Mouse (Mus musculus): Measurements from ENCODE around the gene Cd3e. TPM values are rescaled to one million over a fixed set of nuclear protein-coding genes. Genes with fewer than 3 reads are reported as not detected.
"Not testable (repeated sequence)": the region's sequence is repeated elsewhere in the genome, so short reads cannot be mapped to it uniquely, and the experiment has no call there.

Cd3e gene
- polyA plus RNA-seq, 1 experiment from 2014 or later, result not detected

DNA sequence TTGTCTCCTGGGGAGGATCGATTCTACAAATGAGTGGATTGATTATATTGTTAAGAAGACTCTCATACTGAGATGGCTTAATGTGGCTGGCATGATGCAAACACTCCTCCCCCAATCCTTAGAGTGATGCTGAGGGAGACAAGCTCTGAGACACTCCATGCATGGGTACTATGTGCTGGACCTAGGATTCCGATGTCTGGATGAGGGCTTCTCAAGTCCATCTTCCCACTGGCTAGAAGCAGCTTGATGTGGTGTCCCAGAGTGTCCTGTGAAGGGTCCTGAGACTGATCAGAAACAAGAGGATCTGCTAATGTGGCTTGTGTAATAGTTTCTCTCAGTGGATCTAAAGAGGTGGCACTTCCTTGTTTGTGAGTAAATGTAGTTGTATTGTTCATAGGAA is 28.3 kb downstream of the Cd3e start:
- H3K27me3 ChIP-seq (ENCODE audit: control insufficient read depth, insufficient read depth, low read length), result no peaks in the 10 kb centered on the region
- H3K9ac ChIP-seq (ENCODE audit: low read length), result no peak overlapping the region
- H3K4me3 ChIP-seq (ENCODE audit: low read depth, low read length), result no peak overlapping the region
- no peak overlapping the region for H3K4me2 ChIP-seq (ENCODE audit: low read depth, severe bottlenecking)
- no peaks in the 10 kb centered on the region for H3K36me3 ChIP-seq (ENCODE audit: control insufficient read depth, insufficient read depth, low read length)
- H3K9me3 ChIP-seq (ENCODE audit: control insufficient read depth, low read length), result no peaks in the 10 kb centered on the region
- ATAC-seq (ENCODE audit: insufficient number of reproducible peaks, low FRiP score, low TSS enrichment, low read depth) (no peak), DNase-seq (ENCODE audit: low spot score) (no peak)
- no peak overlapping the region for H3K27ac ChIP-seq (replicated peaks; ENCODE audit: low read depth, low read length)
- WGBS, result 88% methylated on average over 2 of the region's 2 CpGs
- H3K4me1 ChIP-seq (ENCODE audit: control insufficient read depth, insufficient read depth, low read length), result no peaks in the 10 kb centered on the region

DNA sequence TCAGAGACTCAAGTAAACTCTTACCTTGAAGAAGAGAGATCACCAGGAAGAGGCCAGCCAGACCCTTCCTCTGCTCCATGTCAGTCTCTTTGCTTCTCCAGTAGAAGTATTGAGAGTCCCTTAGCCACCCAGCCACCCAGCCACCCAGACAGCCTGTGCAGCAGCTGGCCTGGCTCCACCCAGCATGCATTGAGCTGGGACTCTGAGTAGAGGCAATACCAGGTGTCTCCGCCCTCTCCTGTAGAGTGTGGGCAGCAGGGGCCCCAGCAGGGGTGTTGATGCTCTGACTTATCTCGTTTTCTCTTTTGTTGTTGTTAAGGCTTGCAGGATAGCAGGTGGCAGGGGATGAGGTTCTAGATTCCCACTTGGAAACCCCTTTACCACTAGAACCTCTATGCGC is 29.2 kb downstream of the Cd3e start, which contains the start of gene Cd3g:
TSS of gene Cd3g (minus strand) at position 190 of the 400 bp plus-strand sequence.
- H3K4me2 ChIP-seq (ENCODE audit: low read depth, severe bottlenecking), result no peak within 1 kb of the TSS
- H3K4me1 ChIP-seq (ENCODE audit: control insufficient read depth, insufficient read depth, low read length), result no peaks in the 10 kb centered on the region
- WGBS, result 68% methylated on average over 3 of the region's 3 CpGs
- H3K4me3 ChIP-seq (ENCODE audit: low read depth, low read length), result no peak within 1 kb of the TSS
- ATAC-seq (ENCODE audit: insufficient number of reproducible peaks, low FRiP score, low TSS enrichment, low read depth) (no peak), DNase-seq (ENCODE audit: low spot score) (no peak)
- no peaks in the 10 kb centered on the region for H3K9me3 ChIP-seq (ENCODE audit: control insufficient read depth, low read length)
- H3K36me3 ChIP-seq (ENCODE audit: control insufficient read depth, insufficient read depth, low read length), result no peaks in the 10 kb centered on the region
- H3K27ac ChIP-seq (replicated peaks; ENCODE audit: low read depth, low read length), result no peak within 1 kb of the TSS
- H3K27me3 ChIP-seq (ENCODE audit: control insufficient read depth, insufficient read depth, low read length), result no peaks in the 10 kb centered on the region
- no peak within 1 kb of the TSS for H3K9ac ChIP-seq (ENCODE audit: low read length)

DNA sequence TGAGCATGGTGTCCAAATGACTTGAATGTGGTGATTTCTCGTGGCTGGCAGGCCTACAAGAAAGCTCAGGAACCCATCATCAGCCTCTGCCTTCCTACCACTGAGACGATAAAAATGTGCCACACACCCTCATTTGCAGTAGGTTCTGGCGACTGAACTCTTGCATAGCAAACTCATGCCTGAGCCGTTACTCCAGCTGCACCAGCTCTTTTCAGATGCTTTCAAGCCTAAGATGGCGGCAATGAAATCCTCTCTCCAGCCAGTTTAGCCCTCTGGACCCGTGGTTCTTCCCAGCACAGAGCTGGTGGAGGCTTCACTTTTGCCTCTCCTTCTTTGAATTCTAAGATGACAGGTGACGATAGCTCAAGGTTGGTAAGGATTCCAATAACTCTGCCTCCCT is 29.6 kb downstream of the Cd3e start:
- Histone ChIP-seq H3K9ac (ENCODE audit: low read length) (no peak overlapping the region), H3K4me1 (ENCODE audit: control insufficient read depth, insufficient read depth, low read length) (no peaks in the 10 kb centered on the region), H3K9me3 (ENCODE audit: control insufficient read depth, low read length) (no peaks in the 10 kb centered on the region), H3K27ac (replicated peaks; ENCODE audit: low read depth, low read length) (no peak overlapping the region), H3K27me3 (ENCODE audit: control insufficient read depth, insufficient read depth, low read length) (no peaks in the 10 kb centered on the region), H3K36me3 (ENCODE audit: control insufficient read depth, insufficient read depth, low read length) (no peaks in the 10 kb centered on the region), H3K4me2 (ENCODE audit: low read depth, severe bottlenecking) (no peak overlapping the region), H3K4me3 (ENCODE audit: low read depth, low read length) (no peak overlapping the region)
- ATAC-seq (ENCODE audit: insufficient number of reproducible peaks, low FRiP score, low TSS enrichment, low read depth), result no peak
- 83% methylated on average over 7 of the region's 7 CpGs for WGBS
- no peak for DNase-seq (ENCODE audit: low spot score)

DNA sequence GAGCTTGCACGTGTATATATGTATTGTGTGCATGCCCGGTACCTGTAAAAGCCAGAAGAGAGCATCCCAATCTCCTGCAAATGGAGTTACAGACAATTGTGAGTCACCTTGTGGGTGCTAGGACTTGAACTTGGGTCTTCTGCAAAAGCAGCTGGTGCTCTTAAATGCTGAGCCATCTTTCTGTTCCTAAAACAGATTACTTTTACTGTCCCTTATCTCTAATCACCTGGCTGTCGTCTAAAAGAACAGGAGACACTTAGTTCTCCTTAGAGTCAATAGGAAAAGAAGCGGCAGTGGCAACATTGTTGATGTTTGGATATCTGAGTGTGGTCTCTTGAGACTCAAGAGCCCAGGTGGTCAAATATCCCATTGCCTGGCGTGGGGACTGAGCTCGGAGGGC is 31.6 kb downstream of the Cd3e start:
- no peak for DNase-seq (ENCODE audit: low spot score)
- H3K36me3 ChIP-seq (ENCODE audit: control insufficient read depth, insufficient read depth, low read length), result no peaks in the 10 kb centered on the region
- WGBS, result 75% methylated on average over 6 of the region's 6 CpGs
- no peaks in the 10 kb centered on the region for H3K9me3 ChIP-seq (ENCODE audit: control insufficient read depth, low read length)
- H3K27me3 ChIP-seq (ENCODE audit: control insufficient read depth, insufficient read depth, low read length), result no peaks in the 10 kb centered on the region
- ATAC-seq (ENCODE audit: insufficient number of reproducible peaks, low FRiP score, low TSS enrichment, low read depth), result no peak
- H3K4me1 ChIP-seq (ENCODE audit: control insufficient read depth, insufficient read depth, low read length), result no peaks in the 10 kb centered on the region
- H3K27ac ChIP-seq (replicated peaks; ENCODE audit: low read depth, low read length), result no peak overlapping the region
- H3K4me3 ChIP-seq (ENCODE audit: low read depth, low read length), result no peak overlapping the region
- no peak overlapping the region for H3K4me2 ChIP-seq (ENCODE audit: low read depth, severe bottlenecking)
- no peak overlapping the region for H3K9ac ChIP-seq (ENCODE audit: low read length)

DNA sequence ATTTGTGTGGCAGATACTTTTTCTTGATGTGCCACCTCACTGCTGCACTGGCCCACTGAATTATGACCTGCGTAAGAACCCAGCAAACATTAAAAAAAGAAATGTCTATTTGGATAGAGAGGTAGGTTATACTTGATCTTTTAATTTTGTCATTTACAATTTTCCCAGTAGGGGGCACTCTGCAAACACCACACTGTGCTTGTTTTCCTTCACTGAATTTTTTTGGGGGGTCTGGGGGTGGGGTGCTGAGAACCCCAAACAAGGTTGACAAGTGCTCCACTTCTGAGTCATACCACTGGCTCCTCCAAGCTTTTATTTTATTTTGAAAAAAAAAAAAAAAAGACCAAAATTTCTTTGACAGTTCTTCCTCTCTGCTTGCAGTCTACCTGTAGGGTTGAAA is 40.0 kb downstream of the Cd3e start:
- no peak for ATAC-seq (ENCODE audit: insufficient number of reproducible peaks, low FRiP score, low TSS enrichment, low read depth)
- Histone ChIP-seq H3K9me3 (ENCODE audit: control insufficient read depth, low read length) (no peaks in the 10 kb centered on the region), H3K9ac (ENCODE audit: low read length) (no peak overlapping the region), H3K4me2 (ENCODE audit: low read depth, severe bottlenecking) (no peak overlapping the region), H3K4me1 (ENCODE audit: control insufficient read depth, insufficient read depth, low read length) (peaks cover 4% of the 10 kb centered on the region), H3K27me3 (ENCODE audit: control insufficient read depth, insufficient read depth, low read length) (no peaks in the 10 kb centered on the region), H3K27ac (replicated peaks; ENCODE audit: low read depth, low read length) (no peak overlapping the region), H3K4me3 (ENCODE audit: low read depth, low read length) (no peak overlapping the region), H3K36me3 (ENCODE audit: control insufficient read depth, insufficient read depth, low read length) (no peaks in the 10 kb centered on the region)
- WGBS, result 67% methylated on average over 1 of the region's 1 CpGs
- DNase-seq (ENCODE audit: low spot score), result no peak

DNA sequence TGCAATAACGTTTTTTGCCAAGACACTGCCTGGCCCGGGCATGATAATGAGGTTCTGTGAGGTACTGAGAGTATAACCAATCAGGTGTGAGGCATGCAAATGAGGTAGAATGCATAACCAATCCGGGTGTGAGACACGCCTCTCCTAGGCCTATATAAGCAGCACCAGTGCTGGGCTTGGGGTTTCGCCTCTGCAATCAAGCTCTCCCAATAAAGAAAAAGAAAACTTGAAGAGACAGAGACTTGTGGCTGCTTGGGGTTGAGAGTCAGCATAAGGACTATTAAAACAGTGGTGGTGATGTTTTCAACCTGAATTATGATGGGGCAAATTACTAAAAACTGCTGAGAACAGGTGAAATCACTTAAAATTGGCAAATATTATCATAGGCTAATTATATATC is 41.7 kb downstream of the Cd3e start:
- H3K9ac ChIP-seq (ENCODE audit: low read length); H3K4me3 ChIP-seq (ENCODE audit: low read depth, low read length): not testable (repeated sequence)
- 87% methylated on average over 5 of the region's 5 CpGs for WGBS

DNA sequence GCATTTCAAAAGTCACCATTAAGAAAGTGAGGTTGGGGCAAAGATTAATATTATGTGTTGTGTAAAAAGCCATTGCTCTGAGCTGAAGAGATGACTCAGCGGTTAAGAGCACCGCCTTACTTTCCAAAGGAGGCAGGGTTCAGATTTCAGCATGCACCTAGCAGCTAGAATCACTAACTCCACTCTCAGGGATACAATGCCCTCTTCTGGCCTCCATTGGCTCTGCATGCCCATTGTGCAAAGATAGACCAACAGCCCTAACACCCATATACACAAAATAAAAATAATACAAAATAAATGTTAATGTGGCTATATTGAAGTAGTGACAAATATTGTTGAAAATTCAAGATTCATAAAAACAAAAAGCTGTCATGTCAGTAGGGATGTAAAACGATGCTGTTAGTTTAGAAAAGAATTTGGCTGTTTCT is 42.6 kb downstream of the Cd3e start:
- H3K4me2 ChIP-seq (ENCODE audit: low read depth, severe bottlenecking), result no peak overlapping the region
- DNase-seq (ENCODE audit: low spot score) (peak; percentile 85), ATAC-seq (ENCODE audit: insufficient number of reproducible peaks, low FRiP score, low TSS enrichment, low read depth) (peak; percentile 44; the same call in 1 of the 2 replicates)
- peaks cover 4% of the 10 kb centered on the region for H3K4me1 ChIP-seq (ENCODE audit: control insufficient read depth, insufficient read depth, low read length)
- H3K36me3 ChIP-seq (ENCODE audit: control insufficient read depth, insufficient read depth, low read length), result no peaks in the 10 kb centered on the region
- H3K9ac ChIP-seq (ENCODE audit: low read length), result no peak overlapping the region
- H3K9me3 ChIP-seq (ENCODE audit: control insufficient read depth, low read length), result no peaks in the 10 kb centered on the region
- H3K27me3 ChIP-seq (ENCODE audit: control insufficient read depth, insufficient read depth, low read length), result no peaks in the 10 kb centered on the region
- WGBS, result 26% methylated on average over 3 of the region's 3 CpGs
- no peak overlapping the region for H3K4me3 ChIP-seq (ENCODE audit: low read depth, low read length)
- no peak overlapping the region for H3K27ac ChIP-seq (replicated peaks; ENCODE audit: low read depth, low read length)

More for the DNA sequence above, 41.7 kb downstream of the Cd3e start:
- H3K4me2 ChIP-seq (ENCODE audit: low read depth, severe bottlenecking); H3K4me1 ChIP-seq (ENCODE audit: control insufficient read depth, insufficient read depth, low read length); H3K9me3 ChIP-seq (ENCODE audit: control insufficient read depth, low read length); ATAC-seq (ENCODE audit: insufficient number of reproducible peaks, low FRiP score, low TSS enrichment, low read depth); H3K36me3 ChIP-seq (ENCODE audit: control insufficient read depth, insufficient read depth, low read length); H3K27me3 ChIP-seq (ENCODE audit: control insufficient read depth, insufficient read depth, low read length); H3K27ac ChIP-seq (replicated peaks; ENCODE audit: low read depth, low read length); DNase-seq (ENCODE audit: low spot score): not testable (repeated sequence)

DNA sequence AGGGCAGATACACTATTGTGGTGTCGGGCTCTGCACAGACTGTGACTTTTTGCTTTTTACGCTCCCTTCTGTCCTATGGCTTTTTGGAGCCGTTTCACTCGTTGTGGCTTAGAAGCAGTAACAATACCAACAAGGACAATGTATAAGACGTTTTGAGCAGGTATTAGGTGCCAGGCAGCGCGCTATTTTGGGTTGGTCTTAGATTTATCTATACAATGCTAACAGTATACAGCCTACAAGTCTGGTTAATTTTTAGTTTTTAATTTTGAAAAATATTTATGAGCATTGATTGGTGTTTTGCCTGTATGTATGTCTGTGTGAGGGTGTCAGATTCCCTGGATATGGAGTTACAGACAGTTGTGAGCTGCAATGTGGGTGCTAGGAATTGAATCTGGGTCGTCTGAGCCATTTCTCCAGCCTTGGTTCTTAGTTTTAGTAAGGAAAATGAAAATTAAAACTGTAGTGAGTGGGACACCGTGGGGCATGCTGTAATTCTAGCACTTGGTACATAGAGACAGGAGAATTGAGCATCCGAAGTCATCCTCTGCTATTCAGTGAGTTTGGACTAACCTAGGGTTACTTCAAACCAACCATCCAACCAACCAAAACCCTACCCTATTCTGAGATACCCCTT is 43.5 kb downstream of the Cd3e start:
- H3K4me2 ChIP-seq (ENCODE audit: low read depth, severe bottlenecking), result peak overlapping the region; percentile 68
- H3K4me3 ChIP-seq (ENCODE audit: low read depth, low read length), result peak overlapping the region; percentile 63
- H3K9ac ChIP-seq (ENCODE audit: low read length), result 0 out of 2 replicates have a peak overlapping the region, but pooled peaks have one; percentile 8
- no peak overlapping the region; the same call in 1 of the 2 replicates for H3K27ac ChIP-seq (replicated peaks; ENCODE audit: low read depth, low read length)
- no peak for DNase-seq (ENCODE audit: low spot score)
- no peaks in the 10 kb centered on the region for H3K27me3 ChIP-seq (ENCODE audit: control insufficient read depth, insufficient read depth, low read length)
- WGBS, result 14% methylated on average over 10 of the region's 10 CpGs
- H3K4me1 ChIP-seq (ENCODE audit: control insufficient read depth, insufficient read depth, low read length), result peaks cover 4% of the 10 kb centered on the region
- ATAC-seq (ENCODE audit: insufficient number of reproducible peaks, low FRiP score, low TSS enrichment, low read depth), result no peak; the same call in 1 of the 2 replicates
- H3K36me3 ChIP-seq (ENCODE audit: control insufficient read depth, insufficient read depth, low read length), result no peaks in the 10 kb centered on the region
- no peaks in the 10 kb centered on the region for H3K9me3 ChIP-seq (ENCODE audit: control insufficient read depth, low read length)

Data from limb, embryonic 11.5 days (tissue).